Mouse (Mus musculus) neural tube, embryonic 12.5 days (tissue): Measurements from ENCODE around the gene 4933402D24Rik. TPM values are rescaled to one million over a fixed set of nuclear protein-coding genes. Genes with fewer than 3 reads are reported as not detected.
A peak's percentile ranks its signal among the peaks of the same experiment; 100 is the strongest.

Experiments used
- ATAC-seq: fragments of 200-750 bp; cut with Nextera tagmentation; 2 replicates; pipeline ENCODE4 v1.8.0; 2017; ENCODE audit warnings: low read depth, mild to moderate bottlenecking, moderate TSS enrichment, moderate library complexity; ENCODE audit not compliant: low FRiP score
- H3K27ac ChIP-seq: fragments of 300-500 bp; sonication (generic); 2 replicates; pipeline ENCODE4 v1.5.1; 2016
- H3K27me3 ChIP-seq: fragments of 300-500 bp; sonication (generic); replicated peaks from 2 replicates; pipeline ENCODE4 v1.6.1; 2016; ENCODE audit warnings: mild to moderate bottlenecking
- H3K36me3 ChIP-seq: fragments of 300-500 bp; sonication (generic); 2 replicates; pipeline ENCODE4 v1.6.1; 2016; ENCODE audit warnings: mild to moderate bottlenecking
- H3K4me1 ChIP-seq: fragments of 300-500 bp; sonication (generic); 2 replicates; pipeline ENCODE4 v1.6.1; 2016
- H3K4me2 ChIP-seq: fragments of 300-500 bp; sonication (generic); replicated peaks from 2 replicates; pipeline ENCODE4 v1.6.1; 2016; ENCODE audit warnings: mild to moderate bottlenecking
- H3K4me3 ChIP-seq: fragments of 300-500 bp; sonication (generic); 2 replicates; pipeline ENCODE4 v1.5.1; 2016
- H3K9ac ChIP-seq: fragments of 300-500 bp; sonication (generic); 2 replicates; pipeline ENCODE4 v1.6.1; 2016; ENCODE audit warnings: mild to moderate bottlenecking
- H3K9me3 ChIP-seq: fragments of 300-500 bp; sonication (generic); 2 replicates; pipeline ENCODE4 v1.6.1; 2016; ENCODE audit warnings: mild to moderate bottlenecking
- WGBS: fragments of 180-500 bp; shearing (Covaris S2); methylation state at CpG from one replicate; pipeline ENCODE4 v1.1.7; 2016; 5-methylcytosine and 5-hydroxymethylcytosine counted together
- polyA plus RNA-seq: library from polyadenylated mRNA; unstranded; fragments of >200 nt; fragmentation: Nextera tagmentation; extraction: Ambion mirVana; gene quantifications from 2 replicates; pipeline ENCODE4 v1.2.1, GENCODE M21; 2016

4933402D24Rik gene
- polyA plus RNA-seq, result 0.18 and 0.22 TPM in 2 replicates

GRCm38 (mm10) chr1:63769167-63769566 lies at the start of gene 4933402D24Rik:
Gene 4933402D24Rik (minus strand): TSS chr1:63769267.
- Histone ChIP-seq H3K27ac (no peak within 1 kb of the TSS), H3K36me3 (no peaks in the 10 kb centered on the region), H3K4me1 (peaks cover 12% of the 10 kb centered on the region), H3K9ac (no peak within 1 kb of the TSS), H3K9me3 (no peaks in the 10 kb centered on the region), H3K4me2 (no peak within 1 kb of the TSS), H3K4me3 (no peak within 1 kb of the TSS), H3K27me3 (no peaks in the 10 kb centered on the region)
- ATAC-seq, result no peak
- WGBS, result 73% methylated on average over 5 of the region's 5 CpGs

- Histone ChIP-seq H3K4me1 (no peaks in the 10 kb centered on the region), H3K9ac (no peak overlapping the region), H3K9me3 (no peaks in the 10 kb centered on the region), H3K4me2 (no peak overlapping the region), H3K27ac (no peak overlapping the region), H3K36me3 (no peaks in the 10 kb centered on the region), H3K27me3 (no peaks in the 10 kb centered on the region), H3K4me3 (no peak overlapping the region)
- ATAC-seq, result no peak
- WGBS, result 61% methylated on average over 3 of the region's 3 CpGs
Measured at GRCm38 (mm10) chr1:63808584-63808983, 39.5 kb upstream of the 4933402D24Rik start.

GRCm38 (mm10) chr1:63805095-63805494 lies 36.0 kb upstream of the 4933402D24Rik start:
- Histone ChIP-seq H3K4me1 (no peaks in the 10 kb centered on the region), H3K36me3 (no peaks in the 10 kb centered on the region), H3K4me3 (no peak overlapping the region), H3K4me2 (no peak overlapping the region), H3K27me3 (no peaks in the 10 kb centered on the region), H3K27ac (no peak overlapping the region), H3K9me3 (no peaks in the 10 kb centered on the region), H3K9ac (no peak overlapping the region)
- no peak for ATAC-seq

- no peak overlapping the region for H3K27ac ChIP-seq
- H3K9ac ChIP-seq, result no peak overlapping the region
- no peak overlapping the region for H3K4me2 ChIP-seq
- no peak overlapping the region for H3K4me3 ChIP-seq
- no peaks in the 10 kb centered on the region for H3K36me3 ChIP-seq
- H3K9me3 ChIP-seq, result no peaks in the 10 kb centered on the region
- no peaks in the 10 kb centered on the region for H3K27me3 ChIP-seq
- no peaks in the 10 kb centered on the region for H3K4me1 ChIP-seq
- no peak for ATAC-seq
Measured at GRCm38 (mm10) chr1:63794326-63794725, 25.3 kb upstream of the 4933402D24Rik start.

- Histone ChIP-seq H3K27me3 (no peaks in the 10 kb centered on the region), H3K9me3 (no peaks in the 10 kb centered on the region), H3K36me3 (no peaks in the 10 kb centered on the region), H3K4me2 (no peak overlapping the region), H3K4me3 (no peak overlapping the region), H3K4me1 (no peaks in the 10 kb centered on the region; the same call in 1 of the 2 replicates), H3K9ac (no peak overlapping the region), H3K27ac (no peak overlapping the region)
- no peak for ATAC-seq
- WGBS, result 63% methylated on average over 4 of the region's 4 CpGs
Measured at GRCm38 (mm10) chr1:63776902-63777630, 8.0 kb upstream of the 4933402D24Rik start.

GRCm38 (mm10) chr1:63776396-63776795 lies 7.3 kb upstream of the 4933402D24Rik start:
- no peaks in the 10 kb centered on the region; the same call in 1 of the 2 replicates for H3K4me1 ChIP-seq
- H3K9me3 ChIP-seq, result no peaks in the 10 kb centered on the region
- H3K27ac ChIP-seq, result no peak overlapping the region
- no peak overlapping the region for H3K4me2 ChIP-seq
- no peak overlapping the region for H3K4me3 ChIP-seq
- ATAC-seq, result no peak
- no peaks in the 10 kb centered on the region for H3K27me3 ChIP-seq
- no peak overlapping the region for H3K9ac ChIP-seq
- H3K36me3 ChIP-seq, result no peaks in the 10 kb centered on the region
- WGBS, result 75% methylated on average over 1 of the region's 1 CpGs

GRCm38 (mm10) chr1:63770309-63770708 lies 1.2 kb upstream of the 4933402D24Rik start:
- 85% methylated on average over 7 of the region's 7 CpGs for WGBS
- no peak overlapping the region for H3K4me2 ChIP-seq
- H3K9ac ChIP-seq, result no peak overlapping the region
- H3K27ac ChIP-seq, result no peak overlapping the region
- H3K27me3 ChIP-seq, result no peaks in the 10 kb centered on the region
- no peaks in the 10 kb centered on the region for H3K36me3 ChIP-seq
- no peak overlapping the region for H3K4me3 ChIP-seq
- ATAC-seq, result no peak
- H3K9me3 ChIP-seq, result no peaks in the 10 kb centered on the region
- H3K4me1 ChIP-seq, result peaks cover 8% of the 10 kb centered on the region; the same call in 1 of the 2 replicates

- Histone ChIP-seq H3K9me3 (no peaks in the 10 kb centered on the region), H3K27me3 (no peaks in the 10 kb centered on the region), H3K9ac (no peak overlapping the region), H3K27ac (no peak overlapping the region), H3K4me3 (no peak overlapping the region), H3K4me2 (no peak overlapping the region), H3K36me3 (no peaks in the 10 kb centered on the region), H3K4me1 (peaks cover 22% of the 10 kb centered on the region)
- no peak for ATAC-seq
- WGBS, result 73% methylated on average over 8 of the region's 8 CpGs
Measured at GRCm38 (mm10) chr1:63768112-63768511, 955 bp downstream of the 4933402D24Rik start.

GRCm38 (mm10) chr1:63764395-63764794 lies 4.7 kb downstream of the 4933402D24Rik start:
- no peak for ATAC-seq
- no peaks in the 10 kb centered on the region for H3K36me3 ChIP-seq
- H3K9ac ChIP-seq, result no peak overlapping the region
- H3K27ac ChIP-seq, result no peak overlapping the region
- 54% methylated on average over 7 of the region's 7 CpGs for WGBS
- H3K4me2 ChIP-seq, result no peak overlapping the region
- peaks cover 25% of the 10 kb centered on the region for H3K4me1 ChIP-seq
- no peaks in the 10 kb centered on the region for H3K27me3 ChIP-seq
- H3K4me3 ChIP-seq, result no peak overlapping the region
- H3K9me3 ChIP-seq, result no peaks in the 10 kb centered on the region

- Histone ChIP-seq H3K9me3 (no peaks in the 10 kb centered on the region), H3K9ac (no peak overlapping the region), H3K4me1 (peaks cover 25% of the 10 kb centered on the region), H3K4me3 (no peak overlapping the region), H3K36me3 (no peaks in the 10 kb centered on the region), H3K4me2 (0 out of 2 replicates have a peak overlapping the region, but pooled peaks have one; percentile 10), H3K27ac (peak overlapping the region; percentile 13; the same call in 1 of the 2 replicates), H3K27me3 (no peaks in the 10 kb centered on the region)
- 27% methylated on average over 7 of the region's 7 CpGs for WGBS
- ATAC-seq, result peak; percentile 75
Measured at GRCm38 (mm10) chr1:63763881-63764386, 5.1 kb downstream of the 4933402D24Rik start.

- no peak overlapping the region for H3K9ac ChIP-seq
- peak overlapping the region; percentile 13; the same call in 1 of the 2 replicates for H3K27ac ChIP-seq
- 6% methylated on average over 3 of the region's 3 CpGs for WGBS
- ATAC-seq, result peak; percentile 80
- no peaks in the 10 kb centered on the region for H3K27me3 ChIP-seq
- H3K4me2 ChIP-seq, result 0 out of 2 replicates have a peak overlapping the region, but pooled peaks have one; percentile 10
- H3K9me3 ChIP-seq, result no peaks in the 10 kb centered on the region
- no peaks in the 10 kb centered on the region for H3K36me3 ChIP-seq
- H3K4me3 ChIP-seq, result no peak overlapping the region
- H3K4me1 ChIP-seq, result peaks cover 25% of the 10 kb centered on the region
Measured at GRCm38 (mm10) chr1:63763212-63763694, 5.8 kb downstream of the 4933402D24Rik start.

GRCm38 (mm10) chr1:63756005-63756404 lies 13.1 kb downstream of the 4933402D24Rik start:
- peaks cover 12% of the 10 kb centered on the region for H3K36me3 ChIP-seq
- H3K4me3 ChIP-seq, result no peak overlapping the region
- no peak overlapping the region for H3K4me2 ChIP-seq
- ATAC-seq, result no peak
- WGBS, result 74% methylated on average over 2 of the region's 2 CpGs
- H3K9me3 ChIP-seq, result no peaks in the 10 kb centered on the region
- no peaks in the 10 kb centered on the region for H3K4me1 ChIP-seq
- H3K9ac ChIP-seq, result no peak overlapping the region
- no peak overlapping the region for H3K27ac ChIP-seq
- H3K27me3 ChIP-seq, result no peaks in the 10 kb centered on the region
